Mouse (Mus musculus): Measurements from ENCODE around the gene Cts3.
"Not testable (repeated sequence)": the region's sequence is repeated elsewhere in the genome, so short reads cannot be mapped to it uniquely, and the experiment has no call there.

Gene Cts3

DNA sequence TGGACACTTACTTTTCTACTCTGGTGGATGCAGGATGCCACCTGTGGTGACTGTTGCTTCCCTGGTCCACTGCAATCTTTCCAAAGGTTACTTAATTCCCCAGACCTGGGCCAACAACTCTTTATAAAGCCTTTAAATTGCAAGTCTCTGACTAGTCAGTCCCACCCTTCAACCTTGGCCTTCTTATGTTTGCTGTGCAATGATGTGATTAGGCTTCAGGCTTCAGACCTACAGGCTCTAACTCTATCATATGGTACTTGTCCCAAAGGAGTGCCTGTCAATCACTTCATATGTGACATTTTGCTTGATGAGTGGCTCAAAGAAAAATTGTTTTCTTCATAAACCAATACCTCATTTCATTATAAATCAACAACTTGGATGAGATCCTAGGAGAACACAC lies at the start of gene Cts3:
Cts3 (minus strand) TSS at position 101 of the 400 bp plus-strand sequence.
- no peak for ATAC-seq (ENCODE audit: low TSS enrichment)

DNA sequence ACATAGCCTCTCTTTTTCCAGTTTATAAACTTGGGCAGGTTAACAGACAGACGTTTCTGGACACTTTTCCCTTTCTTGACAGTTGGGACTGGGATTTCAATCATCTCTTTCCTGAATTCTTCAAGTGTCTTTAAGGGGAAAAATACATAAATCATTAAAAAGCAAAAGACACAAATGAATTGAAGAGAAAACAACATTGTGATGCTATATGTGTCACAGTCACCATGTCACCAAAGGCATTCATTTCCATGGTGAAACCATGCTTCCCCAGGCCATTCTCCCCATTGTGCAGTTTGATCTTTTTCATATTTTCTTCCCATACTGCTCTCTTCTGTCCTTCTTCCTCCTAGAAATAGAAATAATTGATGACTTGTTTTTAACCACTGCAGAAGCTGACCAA lies 1.9 kb downstream of the Cts3 start, which contains the start of gene Gm49352:
Gm49352 (minus strand) TSS at position 101 of the 400 bp plus-strand sequence.
- ATAC-seq (ENCODE audit: low TSS enrichment): not testable (repeated sequence)

DNA sequence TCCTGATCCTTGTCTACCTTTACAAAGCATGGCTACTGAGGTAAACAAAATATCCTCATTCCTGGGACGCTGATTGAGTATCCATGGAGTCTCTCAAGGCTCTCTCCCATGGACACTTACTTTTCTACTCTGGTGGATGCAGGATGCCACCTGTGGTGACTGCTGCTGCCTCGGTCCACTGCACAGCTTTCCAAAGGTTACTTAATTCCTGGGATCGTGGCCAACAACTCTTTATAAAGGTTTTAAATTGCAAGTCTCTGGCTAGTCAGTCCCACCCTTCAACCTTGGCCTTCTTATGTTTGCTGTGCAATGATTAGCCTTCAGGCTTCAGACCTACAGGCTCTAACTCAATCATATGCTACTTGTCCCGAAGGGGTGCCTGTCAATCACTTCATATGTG lies 28.3 kb downstream of the Cts3 start, which contains the start of gene Ctsm:
Ctsm (minus strand) TSS at position 209 of the 400 bp plus-strand sequence.
- ATAC-seq (ENCODE audit: low TSS enrichment): no peak

All from frontal cortex, adult (tissue).